Mouse (Mus musculus) hindbrain, embryonic 16.5 days (tissue): ENCODE data around the gene Hs3st3a1. TPM values are rescaled to one million over a fixed set of nuclear protein-coding genes. Genes with fewer than 3 reads are reported as not detected.

Source experiments
- ATAC-seq: fragments of 200-750 bp; cut with Nextera tagmentation; 2 replicates; pipeline ENCODE4 v1.8.0; 2017; ENCODE audit warnings: moderate TSS enrichment, moderate library complexity
- H3K27ac ChIP-seq: fragments of 300-500 bp; sonication (generic); 2 replicates; pipeline ENCODE4 v1.5.1; 2014; ENCODE audit warnings: low read depth, mild to moderate bottlenecking, control low read depth, low read length, moderate library complexity
- H3K27me3 ChIP-seq: fragments of 300-500 bp; sonication (generic); replicated peaks from 2 replicates; pipeline ENCODE4 v1.6.1; 2014; ENCODE audit warnings: low read length; ENCODE audit not compliant: control insufficient read depth, insufficient read depth
- H3K36me3 ChIP-seq: fragments of 300-500 bp; sonication (generic); 2 replicates; pipeline ENCODE4 v1.6.1; 2014; ENCODE audit warnings: mild to moderate bottlenecking, low read length, moderate library complexity, mixed read lengths; ENCODE audit not compliant: control insufficient read depth, insufficient read depth
- H3K4me1 ChIP-seq: fragments of 300-500 bp; sonication (generic); 2 replicates; pipeline ENCODE4 v1.6.1; 2014; ENCODE audit warnings: low read depth, low read length; ENCODE audit not compliant: control insufficient read depth, insufficient read depth
- H3K4me2 ChIP-seq: fragments of 300-500 bp; sonication (generic); 2 replicates; pipeline ENCODE4 v1.6.1; 2014; ENCODE audit warnings: mild to moderate bottlenecking, low read length, control low read depth, moderate library complexity
- H3K4me3 ChIP-seq: fragments of 300-500 bp; sonication (generic); 2 replicates; pipeline ENCODE4 v1.5.1; 2014; ENCODE audit warnings: mild to moderate bottlenecking, low read length, control low read depth, moderate library complexity
- H3K9ac ChIP-seq: fragments of 300-500 bp; sonication (generic); 2 replicates; pipeline ENCODE4 v1.6.1; 2014; ENCODE audit warnings: low read depth, mild to moderate bottlenecking, control low read depth, low read length, moderate library complexity
- H3K9me3 ChIP-seq: fragments of 300-500 bp; sonication (generic); 2 replicates; pipeline ENCODE4 v1.6.1; 2014; ENCODE audit warnings: mild to moderate bottlenecking, low read length, moderate library complexity; ENCODE audit not compliant: control insufficient read depth
- WGBS: fragments of 180-500 bp; shearing (Covaris S2); extraction: QIAGEN DNeasy Blood & Tissue Kit; methylation state at CpG from one replicate; pipeline ENCODE4 v1.1.7; 2014; 5-methylcytosine and 5-hydroxymethylcytosine counted together
- polyA plus RNA-seq: library from polyadenylated mRNA; unstranded; fragments of >200 nt; fragmentation: Nextera tagmentation; extraction: Ambion mirVana; gene quantifications from 2 replicates; pipeline ENCODE4 v1.2.1, GENCODE M21; 2015

Hs3st3a1 gene
- polyA plus RNA-seq, 1 experiment from 2014 or later = 0.98 TPM

GRCm38 (mm10) chr11:64503040-64503439 is 67.9 kb downstream of the Hs3st3a1 start:
- no peaks in the 10 kb centered on the region for H3K27me3 ChIP-seq
- H3K36me3 ChIP-seq = no peaks in the 10 kb centered on the region
- H3K9me3 ChIP-seq = no peaks in the 10 kb centered on the region; the same call in 1 of the 2 replicates
- no peak overlapping the region for H3K4me2 ChIP-seq
- no peak overlapping the region for H3K27ac ChIP-seq
- no peak overlapping the region for H3K4me3 ChIP-seq
- no peak overlapping the region for H3K9ac ChIP-seq
- WGBS = 90% methylated on average over 3 of the region's 3 CpGs
- no peaks in the 10 kb centered on the region for H3K4me1 ChIP-seq
- no peak for ATAC-seq

- H3K27ac ChIP-seq = no peak overlapping the region
- H3K9me3 ChIP-seq = no peaks in the 10 kb centered on the region; the same call in 1 of the 2 replicates
- no peak overlapping the region for H3K4me2 ChIP-seq
- H3K4me3 ChIP-seq = no peak overlapping the region
- H3K9ac ChIP-seq = no peak overlapping the region
- no peak for ATAC-seq
- WGBS = 96% methylated on average over 1 of the region's 1 CpGs
- H3K4me1 ChIP-seq = no peaks in the 10 kb centered on the region
- no peaks in the 10 kb centered on the region for H3K27me3 ChIP-seq
- no peaks in the 10 kb centered on the region for H3K36me3 ChIP-seq
Observed at GRCm38 (mm10) chr11:64505924-64506323, 70.8 kb downstream of the Hs3st3a1 start.

GRCm38 (mm10) chr11:64507024-64507423 is 71.9 kb downstream of the Hs3st3a1 start:
- no peaks in the 10 kb centered on the region for H3K4me1 ChIP-seq
- H3K4me2 ChIP-seq = no peak overlapping the region
- H3K36me3 ChIP-seq = no peaks in the 10 kb centered on the region
- ATAC-seq = no peak
- 87% methylated on average over 3 of the region's 3 CpGs for WGBS
- H3K4me3 ChIP-seq = no peak overlapping the region
- H3K27ac ChIP-seq = no peak overlapping the region
- no peaks in the 10 kb centered on the region for H3K27me3 ChIP-seq
- no peaks in the 10 kb centered on the region; the same call in 1 of the 2 replicates for H3K9me3 ChIP-seq
- H3K9ac ChIP-seq = no peak overlapping the region

- no peak for ATAC-seq
- no peaks in the 10 kb centered on the region for H3K36me3 ChIP-seq
Observed at GRCm38 (mm10) chr11:64509106-64509505, 74.0 kb downstream of the Hs3st3a1 start.

GRCm38 (mm10) chr11:64512301-64512700 is 77.2 kb downstream of the Hs3st3a1 start:
- Histone ChIP-seq H3K27ac (no peak overlapping the region), H3K36me3 (no peaks in the 10 kb centered on the region), H3K4me1 (no peaks in the 10 kb centered on the region), H3K4me3 (no peak overlapping the region), H3K4me2 (no peak overlapping the region), H3K9ac (no peak overlapping the region), H3K27me3 (no peaks in the 10 kb centered on the region), H3K9me3 (no peaks in the 10 kb centered on the region)
- no peak for ATAC-seq
- WGBS = 88% methylated on average over 4 of the region's 4 CpGs

More at GRCm38 (mm10) chr11:64509106-64509505, 74.0 kb downstream of the Hs3st3a1 start:
- Histone ChIP-seq H3K4me1 (no peaks in the 10 kb centered on the region), H3K27me3 (no peaks in the 10 kb centered on the region), H3K27ac (no peak overlapping the region), H3K4me3 (no peak overlapping the region), H3K4me2 (no peak overlapping the region), H3K9me3 (no peaks in the 10 kb centered on the region; the same call in 1 of the 2 replicates), H3K9ac (no peak overlapping the region)
- WGBS = 93% methylated on average over 2 of the region's 2 CpGs

- Histone ChIP-seq H3K27me3 (no peaks in the 10 kb centered on the region), H3K4me1 (no peaks in the 10 kb centered on the region), H3K9me3 (no peaks in the 10 kb centered on the region), H3K4me3 (no peak overlapping the region), H3K4me2 (no peak overlapping the region), H3K27ac (no peak overlapping the region), H3K9ac (no peak overlapping the region), H3K36me3 (no peaks in the 10 kb centered on the region)
- 87% methylated on average over 5 of the region's 5 CpGs for WGBS
- no peak for ATAC-seq
Observed at GRCm38 (mm10) chr11:64513419-64513818, 78.3 kb downstream of the Hs3st3a1 start.

- Histone ChIP-seq H3K9me3 (no peaks in the 10 kb centered on the region), H3K4me1 (no peaks in the 10 kb centered on the region), H3K4me3 (no peak overlapping the region), H3K27ac (no peak overlapping the region), H3K36me3 (no peaks in the 10 kb centered on the region), H3K9ac (no peak overlapping the region), H3K4me2 (no peak overlapping the region), H3K27me3 (peaks cover 4% of the 10 kb centered on the region; the same call in 1 of the 2 replicates)
- ATAC-seq = no peak
- WGBS = 91% methylated on average over 9 of the region's 9 CpGs
Observed at GRCm38 (mm10) chr11:64516712-64517589, 81.8 kb downstream of the Hs3st3a1 start.

- Histone ChIP-seq H3K27me3 (peaks cover 4% of the 10 kb centered on the region; the same call in 1 of the 2 replicates), H3K4me1 (no peaks in the 10 kb centered on the region), H3K4me3 (no peak overlapping the region), H3K9me3 (no peaks in the 10 kb centered on the region), H3K27ac (no peak overlapping the region), H3K9ac (no peak overlapping the region), H3K36me3 (no peaks in the 10 kb centered on the region), H3K4me2 (no peak overlapping the region)
- 47% methylated on average over 6 of the region's 6 CpGs for WGBS
- no peak for ATAC-seq
Observed at GRCm38 (mm10) chr11:64518146-64518841, 83.2 kb downstream of the Hs3st3a1 start.

GRCm38 (mm10) chr11:64523993-64524570 is 89.0 kb downstream of the Hs3st3a1 start:
- WGBS = 97% methylated on average over 8 of the region's 8 CpGs

More at GRCm38 (mm10) chr11:64523993-64524570, 89.0 kb downstream of the Hs3st3a1 start:
- Histone ChIP-seq H3K36me3 (no peaks in the 10 kb centered on the region), H3K4me1 (no peaks in the 10 kb centered on the region), H3K9me3 (no peaks in the 10 kb centered on the region), H3K9ac (no peak overlapping the region), H3K27ac (no peak overlapping the region), H3K27me3 (peaks cover 4% of the 10 kb centered on the region; the same call in 1 of the 2 replicates), H3K4me3 (no peak overlapping the region), H3K4me2 (no peak overlapping the region)
- ATAC-seq = no peak
